Comparison of ENCODE assay signal across 17 mouse cellular contexts in genomic region chr14:64574773-64575172, GRCm38 (mm10).
A peak's percentile ranks its signal among the peaks of the same experiment; 100 is the strongest.
DNase-seq lines count a peak whose midpoint lies in the region; ATAC-seq and TF ChIP-seq lines count a peak whose summit lies in the region.
"Had no signal": no experiment of that assay in that cellular context is flagged by ENCODE, and none has a peak within 500 bp of the region (broad histone marks: within the 10 kb centered on the region; RNA-seq: fewer than 3 reads in every experiment).

No protein-coding gene starts in this region.

- 53% methylated on average over 6 of the region's 6 CpGs for WGBS in hindbrain, embryonic 13.5 days
- 56% methylated on average over 6 of the region's 6 CpGs for WGBS in midbrain, postnatal 0 days

- H3K27ac ChIP-seq in layer of hippocampus, adult 2 months, result peak overlapping the region; percentile 94
- peak overlapping the region; percentile 96 for H3K27ac ChIP-seq in cortical plate, adult 2 months (ENCODE audit: insufficient read depth, low read length)
- peak overlapping the region; percentile 95 for H3K27ac ChIP-seq in hindbrain, embryonic 13.5 days
- peak overlapping the region; percentile 90 for H3K27ac ChIP-seq in midbrain, postnatal 0 days (ENCODE audit: low read depth, low read length)
- H3K27ac ChIP-seq: embryonic facial prominence, embryonic 15.5 days; limb, embryonic 10.5 days; liver, embryonic 14.5 days had no signal

- no peak for TF ChIP-seq CTCF in layer of hippocampus, adult 2 months (conservative IDR thresholded peaks at IDR 0.05)
- no peak for TF ChIP-seq CTCF in cortical plate, adult 2 months (IDR thresholded peaks at IDR 0.05; ENCODE audit: extremely low read depth, insufficient read depth, low read length)
- no peak for TF ChIP-seq CTCF in midbrain, postnatal 0 days (IDR thresholded peaks at IDR 0.05)

- no peak for DNase-seq in layer of hippocampus, adult 2 months (ENCODE audit: low spot score in 2 of 2)
- DNase-seq in layer of hippocampus, adult 9-10 months (ENCODE audit: low spot score), result no peak
- DNase-seq in midbrain, postnatal 0 days (ENCODE audit: low spot score), result no peak
- no peak for DNase-seq in kidney, adult 18-20 months
- DNase-seq in ovary, postnatal 14 days (ENCODE audit: low spot score), result no peak
- DNase-seq in gastrocnemius, postnatal 10 days, result no peak
- DNase-seq: heart, adult 11 months; kidney, postnatal 25 days; spleen, adult 18-20 months; thymus, postnatal 25 days had no signal

- H3K36me3 ChIP-seq in hindbrain, embryonic 13.5 days, result no peaks in the 10 kb centered on the region
- H3K36me3 ChIP-seq in midbrain, postnatal 0 days (ENCODE audit: insufficient read depth, low read length), result no peaks in the 10 kb centered on the region
- H3K36me3 ChIP-seq: embryonic facial prominence, embryonic 15.5 days; limb, embryonic 10.5 days had no signal

- no peaks in the 10 kb centered on the region for H3K9me3 ChIP-seq in hindbrain, embryonic 13.5 days
- H3K9me3 ChIP-seq in midbrain, postnatal 0 days (ENCODE audit: low read length), result no peaks in the 10 kb centered on the region
- H3K9me3 ChIP-seq: embryonic facial prominence, embryonic 15.5 days; limb, embryonic 10.5 days had no signal

- peak overlapping the region; percentile 63 for H3K4me3 ChIP-seq in layer of hippocampus, adult 2 months
- H3K4me3 ChIP-seq in cortical plate, adult 2 months (ENCODE audit: insufficient read depth, low read length), result peak overlapping the region; percentile 87
- peak overlapping the region; percentile 42 for H3K4me3 ChIP-seq in hindbrain, embryonic 13.5 days
- peak overlapping the region; percentile 36 for H3K4me3 ChIP-seq in midbrain, postnatal 0 days (ENCODE audit: low read depth, low read length)
- H3K4me3 ChIP-seq: embryonic facial prominence, embryonic 15.5 days; limb, embryonic 10.5 days had no signal

- peak overlapping the region; percentile 62 for H3K4me2 ChIP-seq in hindbrain, embryonic 13.5 days
- H3K4me2 ChIP-seq in midbrain, postnatal 0 days (ENCODE audit: low read depth, low read length, poor library complexity, severe bottlenecking), result peak overlapping the region; percentile 54
- H3K4me2 ChIP-seq: embryonic facial prominence, embryonic 15.5 days had no signal

- H3K9ac ChIP-seq in hindbrain, embryonic 13.5 days, result peak overlapping the region; percentile 77
- peak overlapping the region; percentile 65 for H3K9ac ChIP-seq in midbrain, postnatal 0 days (replicated peaks; ENCODE audit: low read length, poor library complexity, severe bottlenecking)
- H3K9ac ChIP-seq: embryonic facial prominence, embryonic 15.5 days; liver, embryonic 14.5 days had no signal

- no peaks in the 10 kb centered on the region for H3K27me3 ChIP-seq in hindbrain, embryonic 13.5 days
- H3K27me3 ChIP-seq in midbrain, postnatal 0 days (ENCODE audit: insufficient read depth, low read length), result no peaks in the 10 kb centered on the region

- no peak for TF ChIP-seq POLR2A in cortical plate, adult 2 months (IDR thresholded peaks at IDR 0.05; ENCODE audit: extremely low read depth, insufficient read depth, low read length)

- ATAC-seq in hindbrain, embryonic 13.5 days (ENCODE audit: low FRiP score), result peak; percentile 8; the same call in 1 of the 2 replicates
- peak; percentile 20; the same call in 1 of the 2 replicates for ATAC-seq in midbrain, postnatal 0 days (ENCODE audit: low FRiP score)
- ATAC-seq: inflammation-experienced regulatory T-cells, adult 6 months; Patski had no signal

- peaks cover 3% of the 10 kb centered on the region; the same call in 1 of the 2 replicates for H3K4me1 ChIP-seq in cortical plate, adult 2 months (ENCODE audit: control insufficient read depth, insufficient read depth, low read length)
- H3K4me1 ChIP-seq in hindbrain, embryonic 13.5 days (replicated peaks), result peaks cover 40% of the 10 kb centered on the region
- H3K4me1 ChIP-seq in midbrain, postnatal 0 days (ENCODE audit: insufficient read depth, low read length), result no peaks in the 10 kb centered on the region
- H3K4me1 ChIP-seq: embryonic facial prominence, embryonic 15.5 days; limb, embryonic 10.5 days had no signal

Comparison
In these comparisons a context has a peak if more than half of its experiments do, and no peak if none do; other contexts are left out.
1. H3K4me3 ChIP-seq: peak in every context shown above with its lines; median percentile 87 in cortical plate, adult 2 months; 63 in layer of hippocampus, adult 2 months; 42 in hindbrain, embryonic 13.5 days; 36 in midbrain, postnatal 0 days.